Mouse (Mus musculus) cerebellum, adult 11 months (tissue): Measurements from ENCODE around the gene Dkk1.
"Not testable (repeated sequence)": the region's sequence is repeated elsewhere in the genome, so short reads cannot be mapped to it uniquely, and the experiment has no call there.

ENCODE experiments used
- DNase-seq: peaks from one replicate; pipeline ENCODE4 v3.0.0; 2022

Dkk1 gene

GRCm38 (mm10) chr19:30549044-30549853, at the start of gene Dkk1:
Dkk1 (minus strand) TSS chr19:30549665.
- no peak for DNase-seq

- DNase-seq, result no peak
Observed at GRCm38 (mm10) chr19:30586366-30586765, 36.9 kb upstream of the Dkk1 start.

DNA sequence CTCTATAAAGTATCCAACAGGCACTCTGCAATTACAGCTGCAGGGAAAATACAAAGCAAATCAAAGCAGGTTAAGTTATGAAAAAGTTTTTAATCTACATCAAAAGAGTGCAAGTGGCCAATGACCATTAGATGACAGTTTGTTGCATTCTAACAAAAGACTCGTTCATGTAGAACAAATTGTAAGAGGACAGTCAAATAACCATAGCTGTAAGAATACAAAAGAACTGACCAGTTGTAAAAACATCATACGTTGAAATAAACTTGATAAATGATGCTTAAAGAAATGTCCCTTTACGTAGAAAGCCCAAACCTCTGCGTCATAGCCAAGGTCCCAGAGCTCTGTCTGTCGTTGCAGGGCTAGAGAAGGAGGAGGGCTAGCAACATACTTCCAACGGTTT, 15.1 kb upstream of the Dkk1 start:
- no peak for DNase-seq

DNA sequence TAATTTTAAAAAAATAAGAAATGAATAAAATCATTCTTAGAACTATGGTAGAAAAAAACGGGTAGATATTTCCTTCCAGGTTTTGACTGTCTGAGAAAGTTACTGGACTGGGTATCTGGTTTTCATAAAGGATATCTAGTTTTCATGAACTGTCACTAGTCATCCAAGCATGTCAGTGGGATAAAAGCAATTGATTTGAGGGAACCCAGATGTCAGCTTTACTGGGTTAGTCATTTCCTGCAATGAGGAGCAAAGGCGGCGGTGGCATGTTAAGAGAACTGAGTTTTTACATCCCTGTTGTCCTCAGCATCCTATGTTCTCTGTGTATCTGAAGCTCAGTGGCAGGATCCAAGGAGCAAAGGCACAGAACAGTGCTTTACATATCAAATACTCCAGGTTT, 14.4 kb upstream of the Dkk1 start:
- no peak for DNase-seq

DNA sequence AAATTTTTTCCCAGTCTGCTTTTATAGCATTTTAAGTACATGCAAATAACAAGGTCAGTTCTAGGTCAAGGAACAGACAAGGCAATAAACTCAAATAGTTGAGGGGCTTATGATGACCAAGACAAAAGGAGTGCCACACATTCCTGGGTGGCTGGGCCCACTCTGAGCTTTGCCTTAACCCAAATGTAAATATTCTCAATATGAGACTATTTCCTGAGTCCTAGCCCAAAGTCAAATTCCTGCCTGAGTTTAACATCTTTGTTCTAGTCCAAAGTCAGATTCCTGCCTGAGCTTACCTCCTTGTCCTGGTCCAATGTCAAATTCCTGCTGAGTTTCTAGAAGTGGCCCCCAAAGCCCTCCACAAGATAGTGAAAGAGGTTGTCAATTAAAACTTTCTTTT, 8.6 kb upstream of the Dkk1 start:
- no peak for DNase-seq

- DNase-seq, result peak; percentile 6
Observed at GRCm38 (mm10) chr19:30554467-30554881, 5.0 kb upstream of the Dkk1 start.

GRCm38 (mm10) chr19:30553740-30554139, 4.3 kb upstream of the Dkk1 start:
- no peak for DNase-seq

- no peak for DNase-seq
Observed at GRCm38 (mm10) chr19:30552260-30552659, 2.8 kb upstream of the Dkk1 start.

- DNase-seq, result no peak
Observed at GRCm38 (mm10) chr19:30549854-30550647, 586 bp upstream of the Dkk1 start.

GRCm38 (mm10) chr19:30548411-30549043, 938 bp downstream of the Dkk1 start:
- no peak for DNase-seq

DNA sequence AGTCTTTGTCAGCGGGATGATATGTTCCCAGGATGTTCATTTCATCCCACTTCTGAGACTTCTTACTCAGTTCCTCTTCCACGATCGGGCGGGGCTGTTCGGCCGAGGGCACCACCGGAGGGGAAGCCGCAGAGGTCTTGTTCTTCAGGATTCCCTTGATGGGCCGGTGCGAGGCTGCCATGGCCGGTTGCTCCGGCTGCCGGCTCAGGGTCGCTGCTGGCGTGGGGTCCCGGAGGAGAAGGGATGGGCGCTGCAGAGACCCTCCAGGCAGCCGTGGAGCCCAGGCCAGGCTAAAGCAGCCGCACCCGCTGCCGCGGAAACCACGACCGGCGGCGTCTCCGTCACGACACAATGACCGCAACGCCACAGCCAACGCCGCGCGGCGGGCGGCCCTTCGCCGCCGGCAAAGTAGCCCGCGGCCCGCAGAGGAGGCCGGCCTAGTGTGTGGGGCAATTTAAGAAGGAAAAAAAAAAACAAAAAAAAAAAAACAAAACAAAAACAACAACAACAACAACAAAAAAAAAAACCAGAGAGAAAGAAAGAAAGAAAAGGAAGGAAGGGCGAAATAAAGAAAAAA, 10.0 kb downstream of the Dkk1 start:
- DNase-seq, result not testable (repeated sequence)

GRCm38 (mm10) chr19:30516771-30517170, 32.7 kb downstream of the Dkk1 start:
- DNase-seq, result no peak

GRCm38 (mm10) chr19:30510481-30510880, 39.0 kb downstream of the Dkk1 start:
- no peak for DNase-seq

GRCm38 (mm10) chr19:30505497-30505896, 44.0 kb downstream of the Dkk1 start:
- DNase-seq, result no peak
